Mouse (Mus musculus): ENCODE results near the gene Rapgef3.
A peak's percentile ranks its signal among the peaks of the same experiment; 100 is the strongest.

Rapgef3 gene

DNA sequence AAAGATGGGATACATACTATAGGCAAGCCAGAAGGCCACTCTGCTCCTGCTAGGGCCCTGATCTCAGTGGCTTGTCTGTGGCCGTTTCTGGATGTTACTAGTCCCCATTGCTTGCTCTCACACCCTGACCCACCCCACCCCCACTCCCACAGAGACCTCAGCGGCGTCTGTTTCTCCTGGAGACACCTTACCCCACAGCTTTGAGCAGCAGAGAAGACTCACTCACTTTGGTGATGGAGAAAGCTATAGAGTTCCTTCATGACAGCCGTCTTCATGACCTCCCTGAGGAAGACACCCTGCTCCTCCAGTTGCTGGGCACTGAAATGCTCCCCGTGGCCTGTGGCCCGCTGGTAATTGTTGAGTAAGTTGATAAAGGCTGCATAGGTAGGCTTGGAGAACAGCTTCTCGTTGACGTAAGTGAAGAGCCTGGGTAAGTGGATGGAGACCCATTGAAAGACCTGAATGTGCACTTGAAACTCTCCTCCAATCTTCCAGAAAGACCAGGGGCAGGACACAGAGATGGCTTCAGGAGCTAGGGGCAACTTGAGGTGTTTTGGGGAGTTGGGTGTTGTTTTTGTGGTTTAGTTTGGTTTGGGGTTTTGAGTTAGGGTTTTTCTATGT is 49.1 kb downstream of the Rapgef3 start:
- no peak for DNase-seq

- peak; percentile 81 for DNase-seq
Observed at GRCm38 (mm10) chr15:97717861-97718534, 49.8 kb downstream of the Rapgef3 start.

DNA sequence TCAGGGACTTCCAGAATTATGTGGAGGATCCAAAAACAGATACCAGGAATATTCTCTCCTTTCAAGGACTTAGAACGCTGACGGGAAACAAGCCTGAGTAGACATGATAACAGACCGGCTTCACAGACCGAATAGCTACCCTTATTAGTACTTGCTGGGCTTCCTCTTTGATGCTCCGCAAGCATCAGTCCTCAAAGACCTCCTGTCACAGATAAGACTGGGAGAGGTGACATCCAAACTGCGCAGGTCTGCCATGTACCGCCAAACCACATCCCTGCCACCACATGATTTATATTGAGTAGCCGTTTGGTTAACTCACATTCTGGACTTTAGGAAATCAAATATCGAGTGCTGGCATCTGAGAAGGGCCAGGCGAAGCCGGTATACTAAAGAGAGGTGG is 51.0 kb downstream of the Rapgef3 start:
- no peak for DNase-seq

DNA sequence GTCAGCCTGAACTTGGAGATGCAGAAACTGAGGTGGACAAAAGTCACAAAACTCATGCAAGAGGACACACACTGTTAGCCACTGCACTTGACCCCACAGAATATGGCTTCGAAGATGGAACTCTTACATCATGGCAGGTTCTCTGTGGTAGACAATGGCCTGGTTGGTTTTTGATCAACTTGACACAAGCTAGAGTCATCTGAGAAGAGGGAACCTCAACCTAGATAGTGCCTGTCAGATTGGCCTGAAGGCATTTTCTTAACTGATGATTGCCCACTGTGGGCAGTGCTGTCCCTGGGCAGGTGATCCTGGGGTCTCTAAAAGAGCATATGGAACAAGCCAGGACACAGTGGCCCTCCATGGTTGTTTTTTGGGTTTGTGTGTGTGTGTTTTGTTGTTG is 52.0 kb downstream of the Rapgef3 start:
- DNase-seq, result no peak

GRCm38 (mm10) chr15:97715083-97715482 is 52.7 kb downstream of the Rapgef3 start:
- DNase-seq, result no peak

DNA sequence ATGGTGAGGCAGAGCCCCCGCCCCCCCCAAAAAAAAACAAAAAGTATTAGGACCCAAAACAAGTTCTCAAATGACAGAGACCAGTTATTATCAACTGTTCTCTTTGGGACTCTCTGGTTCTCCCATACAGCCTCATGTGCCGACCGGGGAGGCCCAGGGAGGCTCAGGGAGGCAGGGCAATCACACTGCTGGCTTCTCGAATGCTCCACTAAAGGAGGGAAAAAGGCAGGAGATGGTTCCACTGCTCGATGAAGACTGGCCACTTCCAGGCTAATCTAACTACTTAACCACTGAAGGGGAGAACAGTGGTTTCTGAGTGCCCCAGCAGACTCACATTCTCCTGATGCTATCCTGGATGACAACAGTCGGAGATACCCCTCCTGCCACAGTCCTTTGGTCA is 55.2 kb downstream of the Rapgef3 start:
- DNase-seq, result no peak

GRCm38 (mm10) chr15:97710906-97711305 is 56.9 kb downstream of the Rapgef3 start:
- DNase-seq, result no peak

DNA sequence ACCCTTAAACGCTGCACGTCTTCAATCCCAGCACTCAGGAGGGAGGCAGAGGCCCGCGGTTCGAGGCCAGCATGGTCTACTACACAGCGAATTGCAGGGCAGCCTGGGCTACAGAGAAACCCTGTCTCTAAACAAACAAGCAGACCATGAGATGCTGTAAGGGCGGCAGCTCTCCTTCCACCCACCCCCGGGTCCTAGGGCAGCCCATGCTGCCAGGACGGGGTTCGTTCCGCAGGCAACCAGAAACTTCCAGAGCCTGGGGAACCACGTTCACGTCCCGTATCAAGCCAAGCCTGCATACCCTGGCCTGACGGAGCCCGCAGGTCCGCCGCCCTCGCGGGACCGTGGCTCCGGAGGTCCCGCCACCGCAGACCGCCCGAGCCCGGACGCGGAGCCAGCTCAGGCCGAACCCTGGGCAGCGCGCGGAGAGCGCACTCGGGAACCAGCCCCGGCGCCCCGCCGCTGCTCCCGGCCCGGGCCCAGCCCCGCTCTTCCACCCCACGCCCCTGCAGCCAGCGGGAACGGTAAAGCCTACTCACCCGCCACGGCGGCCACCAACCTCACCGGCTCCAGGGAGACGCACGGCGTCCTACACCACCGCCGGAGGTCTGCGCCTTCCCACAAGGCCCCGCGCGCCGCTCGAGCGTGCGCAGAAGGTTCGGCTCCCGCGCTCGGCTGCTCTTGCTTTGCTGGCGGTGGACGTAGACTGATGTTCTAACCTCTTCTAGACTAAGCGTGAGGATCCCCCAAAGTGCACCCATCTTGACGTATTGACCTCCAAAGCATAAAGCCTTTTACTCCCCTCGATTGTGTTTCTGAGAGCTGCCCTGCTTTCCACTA is 62.3 kb downstream of the Rapgef3 start, which contains the start of gene Rpap3:
Gene Rpap3, minus strand, starts transcription at position 615 of the 840 bp plus-strand sequence.
- DNase-seq, result peak; percentile 92

DNA sequence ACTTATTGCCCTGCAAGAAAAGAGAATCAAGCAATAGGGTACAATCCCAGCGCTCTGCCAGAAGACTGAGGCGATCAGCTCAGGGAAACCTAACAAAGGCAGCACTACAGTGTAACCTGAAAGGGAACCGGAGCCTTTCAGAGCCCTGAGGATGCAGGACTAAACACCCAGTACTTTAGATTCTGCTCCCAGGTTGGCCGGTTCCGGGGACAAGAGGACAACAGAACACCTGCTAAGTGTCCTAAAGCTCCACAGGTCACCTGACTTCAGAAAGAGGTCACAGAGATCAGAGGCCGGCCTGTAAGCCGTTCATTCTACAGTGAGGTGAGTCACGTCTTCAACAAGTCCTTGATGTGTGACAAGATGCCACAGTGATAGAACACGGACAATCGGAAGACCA is 71.2 kb downstream of the Rapgef3 start:
- DNase-seq, result no peak

Measured in kidney, postnatal 10 days (tissue).